Mouse (Mus musculus) CH12.LX (cell line): ENCODE results near the gene Prpf40b.

Experiments
- BHLHE40 ChIP-seq: IDR thresholded peaks from 2 replicates; pipeline ENCODE4 v1.6.1; 2011; ENCODE audit warnings: mild to moderate bottlenecking, low read depth, low read length, improper control_type of control experiment
- CTCF ChIP-seq, 2 experiments: IDR thresholded peaks in 1 of 2; conservative IDR thresholded peaks in 1 of 2; 2 replicates each; pipeline ENCODE4 v1.5.1; 2011 to 2012; ENCODE audit warnings: low read depth in 2 of 2, low read length in 2 of 2, improper control_type of control experiment in 1 of 2, inconsistent platforms in 1 of 2, mild to moderate bottlenecking in 1 of 2, moderate library complexity in 1 of 2
- EP300 ChIP-seq: IDR thresholded peaks from 2 replicates; pipeline ENCODE4 v1.6.1; 2011; ENCODE audit warnings: low read length, improper control_type of control experiment
- IRF4 ChIP-seq: IDR thresholded peaks from 2 replicates; pipeline ENCODE4 v1.6.1; 2014; ENCODE audit warnings: low read depth, mild to moderate bottlenecking, inconsistent platforms, low read length, improper control_type of control experiment
- MAX ChIP-seq: IDR thresholded peaks from 2 replicates; pipeline ENCODE4 v1.6.1; 2011; ENCODE audit warnings: low read length, improper control_type of control experiment
- POLR2A ChIP-seq: IDR thresholded peaks from 2 replicates; pipeline ENCODE4 v1.6.1; 2011; ENCODE audit warnings: low read depth, mild to moderate bottlenecking, improper control_type of control experiment, low read length
- TBP ChIP-seq: conservative IDR thresholded peaks from 2 replicates; pipeline ENCODE4 v1.6.1; 2011; ENCODE audit warnings: low read depth, low read length, improper control_type of control experiment
- ZC3H11A ChIP-seq: IDR thresholded peaks from 2 replicates; pipeline ENCODE4 v1.6.1; 2012; ENCODE audit warnings: low read depth, mild to moderate bottlenecking, inconsistent platforms, low read length, improper control_type of control experiment

- TF ChIP-seq EP300 (no peak), ZC3H11A (no peak), POLR2A (no peak), IRF4 (no peak), MAX (no peak), BHLHE40 (no peak), TBP (no peak), CTCF (conservative IDR thresholded peaks at IDR 0.05 in 1 of 2, IDR thresholded peaks at IDR 0.05 in 1 of 2; ENCODE audit: low read depth in 2 of 2, low read length in 2 of 2) (no peak)
These were observed 9.7 kb upstream of the Prpf40b start for GRCm38 (mm10) chr15:99285189-99285535.
